In the genomic region with DNA sequence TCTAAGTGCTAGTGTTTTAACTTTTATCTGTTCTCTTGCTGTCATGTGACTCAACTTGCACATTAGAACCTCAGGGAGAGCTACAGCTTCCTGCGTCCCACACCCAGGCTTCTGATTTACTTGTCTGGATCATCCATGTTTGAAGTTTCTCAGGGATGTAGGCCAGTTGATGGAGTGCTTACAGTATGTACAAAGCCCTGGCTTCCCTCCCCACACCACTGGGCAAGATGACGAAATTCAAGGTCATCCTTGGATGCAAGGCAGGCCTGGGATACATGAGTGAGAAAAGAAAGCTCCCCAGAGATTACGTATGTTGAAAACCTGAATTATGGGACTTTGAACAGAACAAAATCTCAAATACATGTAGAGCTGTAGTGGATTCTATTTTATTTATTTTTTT, we compare ENCODE assay signal across 14 mouse cellular contexts. TPM values are rescaled to one million over a fixed set of nuclear protein-coding genes. Genes with fewer than 3 reads are reported as not detected.
"Had no signal": no experiment of that assay in that cellular context is flagged by ENCODE, and none has a peak within 500 bp of the region (broad histone marks: within the 10 kb centered on the region; RNA-seq: fewer than 3 reads in every experiment).

No protein-coding gene starts in this region.

- DNase-seq: kidney, postnatal 10 days; kidney, postnatal 36 days; layer of hippocampus, postnatal 36 days; lung, adult 18-20 months; lung, postnatal 10 days; lung, postnatal 36 days; midbrain, embryonic 14.5 days; right cerebral cortex, adult 18-20 months; right cerebral cortex, postnatal 14 days; right cerebral cortex, postnatal 4 days; thymus, adult 2 months; thymus, postnatal 14 days; thymus, postnatal 4 days had no signal

RNA-seq across cellular contexts. Expression of a gene that starts 37.4 kb away (rescaled TPM):
- polyA plus RNA-seq: liver, embryonic 14.5 days had no signal
